Mouse (Mus musculus) duodenum, adult 2 months (tissue): ENCODE measurements around the gene Cped1. TPM values are rescaled to one million over a fixed set of nuclear protein-coding genes. Genes with fewer than 3 reads are reported as not detected.

ENCODE experiments used
- polyA plus RNA-seq: library from polyadenylated mRNA; depleted of rRNA; stranded (reverse); fragments of >200 nt; gene quantifications from 2 replicates; pipeline ENCODE4 v1.2.3, GENCODE M21; 2012; ENCODE audit warnings: low replicate concordance; rRNA removed

The Cped1 gene
- 0.57 and 2.0 TPM in 2 replicates for polyA plus RNA-seq

GRCm38 (mm10) chr6:21985732-21986540, at the start of gene Cped1:
Cped1 (plus strand) TSS chr6:21985916.

GRCm38 (mm10) chr6:21949226-21949731, 36.4 kb upstream of the Cped1 start, which contains the start of gene Ing3:
Ing3 (plus strand) TSS chr6:21949571.

GRCm38 (mm10) chr6:22288004-22288736, 302.5 kb downstream of the Cped1 start, which contains the start of gene Wnt16:
Wnt16 (plus strand) TSS chr6:22288227.

Other genes starting within 250 kb of the Cped1 start
- gene Tspan12, start 133.4 kb upstream of the Cped1 start, polyA plus RNA-seq, result 0.31 and 2.8 TPM in 2 replicates
- gene Ing3, start 36.3 kb upstream of the Cped1 start, polyA plus RNA-seq, result 1.4 and 1.8 TPM in 2 replicates